Mouse (Mus musculus) thymus, postnatal 14 days (tissue): ENCODE measurements around the gene Sec31a.
"Not testable (repeated sequence)": the region's sequence is repeated elsewhere in the genome, so short reads cannot be mapped to it uniquely, and the experiment has no call there.

Source experiments
- DNase-seq: peaks from one replicate; pipeline ENCODE4 v3.0.0; 2021

The Sec31a gene

GRCm38 (mm10) chr5:100415761-100416590, at the start of gene Sec31a:
Sec31a (minus strand) TSS chr5:100416234.
- DNase-seq, result peak; percentile 98

- no peak for DNase-seq
Measured at GRCm38 (mm10) chr5:100462374-100462773, 46.3 kb upstream of the Sec31a start.

DNA sequence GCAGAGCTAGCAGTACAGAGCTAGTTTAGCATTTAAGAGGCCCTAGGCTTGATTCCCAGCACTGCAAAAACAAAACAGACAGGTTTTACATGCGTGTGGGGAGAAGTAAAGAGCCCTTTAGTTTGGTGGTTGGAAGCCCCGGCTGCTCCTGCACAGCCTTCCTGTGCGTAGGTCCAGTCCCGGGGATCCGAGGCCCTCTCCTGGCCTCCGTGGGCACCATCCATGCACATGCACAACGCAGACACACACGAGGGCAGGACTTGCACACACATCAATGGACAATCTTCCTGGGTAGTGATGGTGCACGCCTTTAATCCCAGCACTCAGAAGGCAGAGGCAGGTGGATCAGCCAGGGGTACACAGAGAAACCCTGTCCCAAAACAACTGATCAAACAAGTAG, 45.5 kb upstream of the Sec31a start:
- no peak for DNase-seq

DNA sequence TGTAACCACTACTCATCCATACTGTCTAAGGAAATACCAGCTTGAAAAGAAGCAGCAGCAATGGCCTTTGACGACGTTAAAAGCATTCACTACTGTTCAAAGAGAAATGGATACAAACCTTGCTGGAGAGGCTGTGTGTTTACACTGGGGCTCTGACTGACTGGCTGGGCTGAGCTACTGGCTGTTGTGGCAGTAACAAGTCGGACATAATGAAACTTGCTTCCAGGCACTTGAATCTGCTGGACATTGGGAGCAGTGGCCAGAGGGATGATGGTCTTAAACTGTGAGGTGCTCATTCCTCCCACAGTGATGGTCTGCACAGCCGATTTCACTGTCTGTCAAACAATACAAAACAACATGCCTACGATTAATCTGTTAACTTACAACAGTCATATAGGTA, 43.4 kb upstream of the Sec31a start:
- DNase-seq, result no peak

- no peak for DNase-seq
Measured at GRCm38 (mm10) chr5:100451871-100452270, 35.8 kb upstream of the Sec31a start.

DNA sequence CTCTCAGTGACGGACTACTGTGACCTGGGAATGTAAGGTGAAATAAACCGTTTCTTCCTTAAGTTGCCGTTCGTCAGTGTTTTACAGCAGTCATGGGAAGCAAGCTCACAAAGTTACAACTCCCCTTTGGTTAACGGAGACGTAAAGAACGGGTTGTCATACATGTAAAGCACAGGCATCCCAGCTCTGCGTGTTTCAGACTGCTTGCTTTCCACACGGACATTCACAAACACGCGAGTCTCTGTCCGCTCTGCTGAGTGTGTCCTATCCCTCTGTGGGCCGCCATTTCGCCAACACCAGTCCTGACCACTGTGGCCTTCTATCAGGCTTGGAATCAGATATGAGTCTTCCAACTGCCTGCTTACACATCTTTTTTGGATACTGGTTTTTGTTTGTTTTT, 22.8 kb upstream of the Sec31a start:
- no peak for DNase-seq

GRCm38 (mm10) chr5:100437917-100438316, 21.9 kb upstream of the Sec31a start:
- DNase-seq, result no peak

DNA sequence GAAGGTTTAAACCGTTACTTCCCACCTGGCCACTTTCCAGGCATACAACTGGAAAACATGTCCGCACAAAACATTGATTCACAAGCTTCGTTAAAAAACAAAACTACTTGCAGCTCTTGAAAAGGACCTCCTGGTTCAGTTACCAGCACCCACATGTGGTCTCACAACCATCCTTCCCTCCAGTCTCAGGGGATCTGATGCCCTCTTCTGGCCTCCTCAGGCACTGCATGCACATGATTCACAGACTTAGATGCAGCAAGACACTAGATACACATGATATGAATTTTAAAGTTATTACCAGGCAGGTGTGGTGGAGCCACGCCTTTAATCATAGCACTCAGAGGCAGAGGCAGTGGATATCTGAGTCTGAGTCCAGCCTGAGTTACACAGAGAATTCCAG, 21.1 kb upstream of the Sec31a start:
- no peak for DNase-seq

DNA sequence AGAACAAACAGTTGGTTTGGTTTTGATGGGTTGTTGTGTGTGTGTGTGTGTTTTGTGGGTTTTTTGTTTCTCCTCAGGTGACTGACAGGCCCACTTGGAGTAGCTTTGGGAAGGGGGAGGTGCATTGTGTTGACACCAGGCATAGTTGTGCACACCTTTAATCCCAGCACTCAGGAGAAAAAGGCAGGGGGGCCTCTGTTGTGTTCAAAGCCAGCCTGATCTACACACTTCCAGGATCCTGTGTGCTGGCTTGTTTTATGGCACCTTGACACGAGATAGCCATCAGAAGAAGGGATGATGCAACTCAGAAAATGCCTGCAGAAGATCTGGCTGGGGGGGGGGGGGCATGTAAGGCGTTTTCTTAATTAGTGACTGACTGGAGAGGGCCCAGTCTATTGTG, 14.9 kb upstream of the Sec31a start:
- no peak for DNase-seq

DNA sequence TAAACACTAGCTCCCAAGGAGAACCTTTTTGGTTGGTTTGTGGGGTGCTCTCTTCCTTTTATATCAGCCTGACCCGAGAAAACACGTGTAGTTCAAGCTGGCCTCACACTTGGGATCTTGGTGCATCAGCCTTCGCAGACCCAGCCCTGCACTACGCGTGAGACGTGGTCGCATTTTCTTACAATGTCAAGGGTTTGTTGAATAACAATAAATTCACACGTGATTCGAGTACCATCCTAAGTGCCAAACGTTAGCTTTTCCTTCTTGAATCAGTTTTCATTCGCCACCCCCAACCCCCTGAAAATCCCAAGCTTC, 14.0 kb upstream of the Sec31a start:
- no peak for DNase-seq

GRCm38 (mm10) chr5:100429344-100430075, 13.5 kb upstream of the Sec31a start:
- peak; percentile 90 for DNase-seq

GRCm38 (mm10) chr5:100428734-100429343, 12.8 kb upstream of the Sec31a start:
- no peak for DNase-seq

DNA sequence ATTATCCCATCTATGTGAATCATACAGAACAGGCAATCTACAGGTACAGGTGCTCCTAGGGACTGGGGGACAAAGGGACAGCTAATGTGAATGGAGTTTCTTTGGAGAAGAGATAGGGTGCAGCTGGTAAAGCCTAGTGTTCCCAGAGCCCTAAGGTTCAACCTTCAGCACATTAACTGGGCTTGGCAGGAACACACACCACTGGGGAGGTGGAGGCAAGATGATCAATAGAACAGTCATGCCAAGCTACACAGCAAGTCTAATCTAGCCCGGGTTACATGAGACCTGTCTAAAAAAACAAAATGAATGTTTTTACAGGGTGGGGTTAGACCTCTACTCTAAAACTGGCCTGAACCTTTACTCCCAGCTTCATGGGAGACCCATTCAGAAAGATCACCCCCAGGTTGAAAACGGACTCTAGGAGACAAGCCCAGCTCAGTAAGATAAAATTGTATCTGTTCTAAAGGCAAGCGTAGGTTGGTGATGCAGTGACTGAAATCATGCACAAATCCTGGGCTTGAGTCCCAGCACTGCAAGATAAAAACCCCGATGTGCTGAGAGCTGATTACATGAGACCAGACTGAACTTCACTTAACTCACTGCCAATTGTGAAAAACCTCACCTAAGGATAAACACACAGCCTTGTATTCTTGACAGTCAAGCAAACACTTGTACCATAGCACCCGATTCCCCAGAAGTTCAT, 12.1 kb upstream of the Sec31a start:
- DNase-seq, result no peak

DNA sequence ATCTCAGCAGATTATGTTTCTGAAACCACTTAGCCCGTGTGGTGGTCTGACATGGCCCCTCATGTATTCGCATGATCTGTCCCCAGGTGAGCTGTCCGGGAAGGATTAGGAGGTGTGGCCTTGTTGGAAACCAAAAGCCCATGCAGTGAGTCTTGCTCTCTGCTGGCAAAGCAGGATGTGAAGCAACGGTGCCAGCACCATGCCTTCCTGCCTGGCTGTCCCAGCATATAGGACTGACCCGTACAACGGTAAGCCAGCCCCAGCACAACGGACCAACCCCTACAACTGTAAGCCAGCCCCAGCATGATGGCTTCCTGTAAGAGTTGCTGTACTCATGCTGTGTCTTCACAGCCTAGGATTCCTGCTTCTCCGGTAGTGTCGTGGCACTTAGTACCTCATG, 11.2 kb upstream of the Sec31a start:
- DNase-seq, result no peak

DNA sequence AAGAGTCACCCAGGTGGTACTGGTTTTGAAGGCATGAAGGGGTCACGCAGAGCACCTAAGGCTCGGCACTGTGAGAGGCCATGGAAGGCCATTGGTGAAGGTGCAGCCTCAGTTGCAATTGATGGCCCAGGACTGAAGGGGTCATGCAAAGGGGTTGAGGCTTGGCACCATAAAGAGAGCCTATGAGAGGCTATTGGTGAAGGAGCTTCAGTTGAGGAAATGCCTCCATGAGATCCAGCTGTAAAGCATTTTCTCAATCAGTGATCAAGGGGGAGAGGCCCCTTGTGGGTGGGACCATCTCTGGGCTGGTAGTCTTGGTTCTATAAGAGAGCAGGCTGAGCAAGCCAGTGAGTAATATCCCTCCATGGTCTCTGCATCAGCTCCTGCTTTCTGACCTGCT, 9.8 kb upstream of the Sec31a start:
- not testable (repeated sequence) for DNase-seq

DNA sequence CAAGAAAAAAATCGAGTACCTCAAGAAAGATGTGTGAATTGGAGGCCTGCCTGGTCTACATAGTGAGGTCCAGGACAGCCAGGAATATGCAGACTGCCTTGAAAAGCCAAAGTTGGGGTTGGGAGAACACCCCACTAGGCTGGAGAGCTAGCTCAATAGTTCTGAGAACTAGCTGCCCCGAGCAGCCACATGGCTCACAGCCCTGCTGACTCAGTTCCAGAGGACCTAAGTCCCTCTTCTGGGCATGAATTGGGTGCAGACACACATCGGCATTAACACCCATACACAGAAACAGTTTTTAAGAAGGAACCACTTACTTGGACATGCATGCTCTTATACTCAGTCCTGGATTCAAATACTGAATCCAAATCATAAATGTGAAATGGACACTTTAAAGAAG, 8.2 kb upstream of the Sec31a start:
- DNase-seq, result no peak

DNA sequence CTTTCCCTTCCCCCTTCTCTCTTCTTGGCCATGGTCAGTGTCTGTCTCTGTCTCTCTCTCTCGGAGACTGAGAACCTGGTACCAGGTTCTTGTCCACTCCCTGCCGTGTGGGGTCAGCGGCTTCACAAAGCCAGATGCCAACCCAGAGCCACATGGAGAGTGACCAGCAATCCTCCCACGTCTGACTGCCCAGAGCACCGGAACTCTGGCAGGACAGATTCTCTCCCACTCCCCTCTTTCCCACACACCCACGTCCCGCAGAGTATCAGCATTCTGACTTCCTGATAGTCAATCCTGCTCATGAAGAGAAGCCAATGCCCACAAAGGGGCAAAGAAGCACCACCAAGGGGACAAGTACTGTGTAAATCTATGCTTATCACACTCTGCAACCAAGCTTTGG, 7.6 kb upstream of the Sec31a start:
- no peak for DNase-seq

DNA sequence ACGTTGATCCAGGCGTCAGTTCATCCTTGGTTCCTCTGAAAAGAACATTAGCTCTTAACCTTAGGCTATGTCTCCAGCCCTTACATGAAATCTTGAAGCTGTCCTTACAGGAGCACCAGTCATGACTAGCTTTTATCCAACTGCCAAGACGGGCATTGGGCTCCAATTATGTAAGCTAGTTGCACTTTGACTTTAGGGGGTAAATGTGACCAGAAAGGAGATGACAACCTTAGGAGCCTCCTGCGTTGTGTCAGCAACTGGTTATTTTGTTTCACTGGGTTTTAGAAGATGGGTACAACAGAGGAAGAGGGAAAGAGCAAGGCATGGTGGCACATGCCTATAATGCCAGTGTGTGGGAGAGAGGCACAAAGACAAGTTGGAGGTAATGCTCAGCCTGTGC, 2.8 kb upstream of the Sec31a start:
- no peak for DNase-seq

- no peak for DNase-seq
Measured at GRCm38 (mm10) chr5:100418077-100418476, 2.0 kb upstream of the Sec31a start.

DNA sequence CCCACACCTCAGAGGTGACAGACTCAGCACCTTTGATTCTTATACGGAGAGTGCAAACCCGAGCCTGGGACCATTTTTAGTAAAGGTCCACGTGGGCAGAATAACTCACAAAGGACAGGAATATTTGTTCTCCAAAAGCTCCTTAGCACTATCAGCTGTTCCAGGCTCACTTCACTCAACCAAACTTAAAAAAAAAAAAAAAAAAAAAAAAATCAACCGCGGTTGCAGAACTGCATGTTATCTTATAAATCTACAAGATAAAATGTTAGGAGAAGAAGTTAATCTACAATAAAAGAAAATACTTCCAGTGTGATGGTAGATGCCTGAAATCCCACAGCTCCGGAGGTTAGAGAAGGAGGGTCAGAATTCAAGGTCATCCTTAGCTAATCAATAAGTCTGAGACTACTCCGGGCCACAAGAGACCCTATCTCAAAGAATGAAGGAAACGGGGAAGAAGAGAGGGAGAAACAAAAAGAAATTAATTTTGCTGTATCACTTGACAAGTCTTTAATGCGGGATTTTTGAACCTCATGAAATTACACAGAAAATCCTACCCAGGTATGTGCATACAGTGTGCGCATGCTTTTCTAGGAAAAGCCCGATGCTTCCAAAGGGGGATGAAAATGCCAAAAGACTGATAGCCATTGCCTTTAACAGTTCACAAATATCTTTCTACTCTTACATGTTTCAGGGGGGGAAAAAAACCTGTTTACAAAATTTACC, 1.4 kb downstream of the Sec31a start:
- DNase-seq, result no peak

DNA sequence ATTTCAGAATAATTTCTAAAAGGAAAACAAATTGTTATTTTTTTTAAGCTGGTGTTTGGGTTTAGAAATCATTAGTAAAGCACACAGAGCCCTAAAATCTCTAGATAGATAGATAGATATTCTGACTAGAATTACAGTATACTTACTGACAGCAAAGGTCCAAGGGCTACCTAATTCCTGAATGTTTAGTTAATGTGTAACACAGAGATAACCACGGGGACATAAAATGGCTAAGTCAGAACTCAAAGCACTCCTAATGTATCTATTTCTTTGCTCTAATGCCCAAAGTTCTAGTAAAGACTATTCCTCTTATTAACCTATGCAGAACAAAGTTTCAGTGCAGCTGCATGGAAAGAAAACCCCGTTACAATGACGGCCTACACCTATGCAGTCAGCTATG, 3.1 kb downstream of the Sec31a start:
- no peak for DNase-seq

DNA sequence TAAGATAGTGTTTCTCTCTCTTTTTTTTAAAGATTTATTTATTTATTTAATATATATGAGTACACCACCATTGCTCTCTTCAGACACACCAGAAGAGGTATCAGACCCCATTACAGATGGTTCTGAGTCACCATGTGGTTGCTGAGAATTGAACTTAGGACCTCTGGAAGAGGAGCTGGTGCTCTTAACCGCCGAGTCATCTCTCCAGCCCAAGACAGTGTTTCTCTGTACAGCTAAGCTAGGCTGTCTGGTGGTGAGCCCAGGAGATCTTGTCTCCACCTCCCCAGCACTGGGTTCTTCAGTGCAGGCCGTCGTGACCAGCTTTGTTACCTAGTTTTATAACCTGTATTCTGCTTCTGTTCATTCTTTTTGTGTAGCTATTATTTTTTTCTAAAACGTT, 5.8 kb downstream of the Sec31a start:
- no peak for DNase-seq

DNA sequence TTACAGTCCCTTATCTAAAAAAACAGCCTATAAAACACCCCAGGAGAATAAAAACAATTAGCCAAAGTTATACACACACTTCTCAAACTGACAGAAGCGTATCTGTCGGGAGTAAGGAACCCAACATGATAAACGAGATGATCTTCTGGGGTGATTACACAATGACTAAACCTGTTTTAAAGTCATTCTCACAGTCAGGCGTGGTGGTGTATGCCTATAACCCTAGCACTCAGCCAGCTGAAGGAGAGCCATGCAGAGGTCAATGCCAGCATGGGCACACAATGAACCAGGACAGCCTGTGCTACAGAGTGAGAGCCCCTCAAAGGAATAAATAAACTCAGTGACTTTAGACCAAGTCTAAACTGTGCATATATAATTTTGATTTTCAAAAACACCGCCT, 7.5 kb downstream of the Sec31a start:
- no peak for DNase-seq
